Mouse (Mus musculus) stomach, postnatal 0 days (tissue): Measurements from ENCODE around the gene Rnf213. TPM values are rescaled to one million over a fixed set of nuclear protein-coding genes. Genes with fewer than 3 reads are reported as not detected.
"Not testable (repeated sequence)": the region's sequence is repeated elsewhere in the genome, so short reads cannot be mapped to it uniquely, and the experiment has no call there.

ENCODE experiments used
- ATAC-seq: fragments of 200-750 bp; cut with Nextera tagmentation; 2 replicates; pipeline ENCODE4 v1.8.0; 2017; ENCODE audit not compliant: low FRiP score, low TSS enrichment
- DNase-seq: peaks from one replicate; pipeline ENCODE4 v3.0.0-alpha.2; 2016; ENCODE audit warnings: low spot score
- H3K27ac ChIP-seq: fragments of 300-500 bp; sonication (generic); replicated peaks from 2 replicates; pipeline ENCODE4 v1.5.1; 2014; ENCODE audit warnings: mild to moderate bottlenecking, control low read depth
- H3K27me3 ChIP-seq: fragments of 300-500 bp; sonication (generic); 2 replicates; pipeline ENCODE4 v1.6.1; 2014; ENCODE audit warnings: low read length; ENCODE audit not compliant: control insufficient read depth, insufficient read depth
- H3K36me3 ChIP-seq: fragments of 300-500 bp; sonication (generic); 2 replicates; pipeline ENCODE4 v1.6.1; 2014; ENCODE audit warnings: low read length, mixed read lengths; ENCODE audit not compliant: control insufficient read depth, insufficient read depth
- H3K4me1 ChIP-seq: fragments of 300-500 bp; sonication (generic); replicated peaks from 2 replicates; pipeline ENCODE4 v1.6.1; 2014; ENCODE audit warnings: antibody characterized with exemption; ENCODE audit not compliant: control insufficient read depth, insufficient read depth
- H3K4me2 ChIP-seq: fragments of 300-500 bp; sonication (generic); replicated peaks from 2 replicates; pipeline ENCODE4 v1.6.1; 2014; ENCODE audit warnings: low read depth, mild to moderate bottlenecking, control low read depth, moderate library complexity
- H3K4me3 ChIP-seq: fragments of 300-500 bp; sonication (generic); 2 replicates; pipeline ENCODE4 v1.5.1; 2014; ENCODE audit warnings: low read depth, low read length, control low read depth
- H3K9ac ChIP-seq: fragments of 300-500 bp; sonication (generic); 2 replicates; pipeline ENCODE4 v1.6.1; 2014; ENCODE audit warnings: mild to moderate bottlenecking, low read length, control low read depth, mixed read lengths
- H3K9me3 ChIP-seq: fragments of 300-500 bp; sonication (generic); 2 replicates; pipeline ENCODE4 v1.6.1; 2016; ENCODE audit warnings: low read length; ENCODE audit not compliant: control insufficient read depth
- CTCF ChIP-seq: IDR thresholded peaks from 2 replicates; pipeline ENCODE4 v1.5.1; 2016; ENCODE audit warnings: antibody characterized with exemption, low read depth, mild to moderate bottlenecking, moderate library complexity
- EP300 ChIP-seq: optimal IDR thresholded peaks from 2 replicates; pipeline ENCODE3; 2016; ENCODE audit warnings: antibody characterized with exemption
- WGBS: fragments of 180-500 bp; shearing (Covaris S2); extraction: QIAGEN DNeasy Blood & Tissue Kit; methylation state at CpG from one replicate; pipeline ENCODE4 v1.1.7; 2014; 5-methylcytosine and 5-hydroxymethylcytosine counted together
- polyA plus RNA-seq: library from polyadenylated mRNA; unstranded; fragments of >200 nt; fragmentation: Nextera tagmentation; extraction: Ambion mirVana; gene quantifications from 2 replicates; pipeline ENCODE4 v1.2.1, GENCODE M21; 2015

The Rnf213 gene
- polyA plus RNA-seq, 1 experiment from 2014 or later: 4.4 TPM

DNA sequence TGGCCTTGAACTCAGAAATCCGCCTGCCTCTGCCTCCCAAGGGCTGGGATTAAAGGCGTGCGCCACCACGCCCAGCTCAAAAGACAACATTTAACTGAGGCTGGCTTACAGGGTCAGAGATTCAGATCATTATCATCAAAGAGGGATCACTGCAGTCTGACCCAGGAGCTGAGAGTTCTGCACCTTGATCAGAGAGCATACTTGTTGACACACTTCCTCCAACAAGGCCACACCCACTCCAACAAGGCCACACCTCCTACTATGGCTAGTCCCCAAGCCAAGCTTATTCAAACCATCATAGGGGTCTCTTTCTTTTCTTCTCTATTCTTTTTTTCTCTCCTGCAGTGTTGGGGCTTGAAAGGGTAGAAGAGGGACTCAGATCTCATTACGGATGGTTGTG lies 6.6 kb upstream of the Rnf213 start:
- H3K9me3 ChIP-seq: no peaks in the 10 kb centered on the region
- no peak overlapping the region for H3K4me3 ChIP-seq
- TF ChIP-seq EP300 (no peak), CTCF (no peak)
- H3K4me1 ChIP-seq: no peaks in the 10 kb centered on the region
- H3K27me3 ChIP-seq: no peaks in the 10 kb centered on the region
- H3K27ac ChIP-seq: no peak overlapping the region
- H3K9ac ChIP-seq: no peak overlapping the region
- H3K36me3 ChIP-seq: no peaks in the 10 kb centered on the region
- no peak for DNase-seq
- 89% methylated on average over 5 of the region's 5 CpGs for WGBS
- no peak overlapping the region for H3K4me2 ChIP-seq
- ATAC-seq: no peak

DNA sequence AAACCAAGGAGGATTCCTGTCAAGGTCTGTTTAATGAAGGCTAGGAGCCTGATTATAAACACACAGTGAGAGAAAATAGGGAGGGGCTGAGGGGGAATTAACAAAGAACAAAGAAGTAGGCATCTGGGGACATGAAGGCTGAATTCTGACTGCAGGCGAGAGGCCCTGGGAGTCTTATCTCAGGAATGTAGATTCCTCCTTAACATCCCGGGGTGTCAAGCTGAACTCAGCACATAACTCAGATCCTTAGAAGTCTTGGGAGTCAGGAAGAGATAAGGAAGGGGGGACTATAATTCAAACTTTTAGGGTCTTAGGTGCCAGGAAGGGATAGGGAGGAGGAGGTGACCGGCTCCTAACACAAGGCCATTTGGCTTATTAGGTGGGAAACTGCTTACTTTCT lies 5.6 kb upstream of the Rnf213 start:
- DNase-seq: not testable (repeated sequence)

DNA sequence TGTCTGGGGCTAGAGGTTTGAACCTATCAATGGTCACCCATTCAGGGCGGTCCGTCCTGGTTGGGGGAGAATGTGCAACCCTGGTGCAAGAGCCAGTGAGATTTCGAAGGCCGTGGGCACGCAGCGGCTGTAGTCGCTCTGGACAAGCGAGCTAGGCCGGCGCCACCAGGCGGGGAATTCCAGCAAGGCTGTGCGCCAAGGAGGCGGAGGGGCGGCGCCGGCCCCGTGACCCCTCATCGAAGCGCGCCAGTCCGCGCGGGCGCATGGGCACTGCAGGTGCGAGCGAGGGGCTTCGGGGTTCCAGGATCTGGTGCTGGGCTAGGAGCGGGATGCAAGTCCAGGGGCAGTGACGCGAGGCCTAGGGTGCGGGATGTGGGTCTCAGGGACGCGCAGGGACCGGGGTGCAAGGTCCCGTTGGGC lies 3.0 kb upstream of the Rnf213 start:
- no peaks in the 10 kb centered on the region for H3K9me3 ChIP-seq
- under 1% methylated on average over 33 of the region's 35 CpGs for WGBS
- H3K4me2 ChIP-seq: peak overlapping the region; percentile 80
- H3K4me3 ChIP-seq: peak overlapping the region; percentile 77
- H3K27ac ChIP-seq: peak overlapping the region; percentile 94
- no peaks in the 10 kb centered on the region; the same call in 1 of the 2 replicates for H3K4me1 ChIP-seq
- no peaks in the 10 kb centered on the region for H3K36me3 ChIP-seq
- ATAC-seq (peak; percentile 66), DNase-seq (peak; percentile 88)
- peak overlapping the region; percentile 79 for H3K9ac ChIP-seq
- no peaks in the 10 kb centered on the region for H3K27me3 ChIP-seq
- TF ChIP-seq CTCF (peak; percentile 70), EP300 (no peak)

More for the DNA sequence above, 5.6 kb upstream of the Rnf213 start:
- ATAC-seq, H3K4me3 ChIP-seq, H3K36me3 ChIP-seq, H3K9me3 ChIP-seq, H3K27ac ChIP-seq, H3K9ac ChIP-seq, H3K4me2 ChIP-seq, H3K4me1 ChIP-seq, H3K27me3 ChIP-seq: not testable (repeated sequence)
- 29% methylated on average over 3 of the region's 3 CpGs for WGBS

DNA sequence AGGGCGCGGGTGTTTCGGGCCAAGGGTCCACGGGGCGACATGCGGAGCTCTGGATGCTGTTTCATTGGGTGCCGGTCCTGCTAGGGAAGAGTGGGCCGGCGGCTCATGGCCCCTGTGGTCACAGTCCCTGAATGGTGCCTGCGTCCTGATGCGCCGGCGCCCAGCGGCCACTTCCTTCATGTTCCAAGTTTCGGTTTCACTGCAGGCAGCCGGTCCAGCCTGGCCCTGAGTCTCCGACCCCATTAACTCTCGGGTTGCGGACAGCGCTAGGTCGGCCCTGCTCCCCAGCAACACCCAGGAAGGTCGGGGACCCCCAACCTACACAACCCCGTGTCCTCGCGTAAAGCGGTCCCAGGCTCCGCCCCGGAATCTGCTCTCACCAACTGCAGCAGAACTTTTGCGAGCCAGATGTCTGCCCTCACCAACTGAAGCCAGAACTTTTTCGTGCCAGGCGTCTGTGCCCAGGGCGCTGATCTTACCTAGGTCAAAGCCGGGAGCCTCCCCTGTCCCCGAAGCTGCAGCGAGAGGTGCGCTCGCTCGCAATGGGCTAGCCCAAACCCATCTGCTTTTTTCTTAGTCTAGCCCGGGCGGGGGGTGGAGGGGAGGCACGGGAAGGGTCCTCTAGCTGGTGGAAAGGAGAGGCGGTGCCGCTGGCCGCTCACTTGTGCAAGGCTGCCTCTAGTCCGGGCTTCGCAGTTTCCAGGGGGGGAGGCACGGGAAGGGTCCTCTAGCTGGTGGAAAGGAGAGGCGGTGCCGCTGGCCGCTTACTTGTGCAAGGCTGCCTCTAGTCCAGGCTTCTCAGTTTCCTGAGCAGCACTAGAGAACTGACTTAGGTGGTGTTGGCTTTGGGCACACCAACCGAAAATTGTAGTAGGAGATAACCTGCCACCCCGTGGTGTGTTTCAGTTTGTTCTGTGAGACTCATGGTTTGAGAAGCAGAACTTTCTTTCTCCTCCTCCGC lies 2.3 kb upstream of the Rnf213 start:
- Histone ChIP-seq H3K27ac (peak overlapping the region; percentile 94), H3K9me3 (no peaks in the 10 kb centered on the region), H3K9ac (peak overlapping the region; percentile 79), H3K27me3 (no peaks in the 10 kb centered on the region), H3K4me2 (peak overlapping the region; percentile 80), H3K36me3 (no peaks in the 10 kb centered on the region), H3K4me3 (peak overlapping the region; percentile 77), H3K4me1 (no peaks in the 10 kb centered on the region; the same call in 1 of the 2 replicates)
- WGBS: 3% methylated on average over 53 of the region's 53 CpGs
- DNase-seq (peak; percentile 75), ATAC-seq (peak; percentile 58)
- TF ChIP-seq EP300 (no peak), CTCF (peak; percentile 18; the same call in 1 of the 2 replicates)

DNA sequence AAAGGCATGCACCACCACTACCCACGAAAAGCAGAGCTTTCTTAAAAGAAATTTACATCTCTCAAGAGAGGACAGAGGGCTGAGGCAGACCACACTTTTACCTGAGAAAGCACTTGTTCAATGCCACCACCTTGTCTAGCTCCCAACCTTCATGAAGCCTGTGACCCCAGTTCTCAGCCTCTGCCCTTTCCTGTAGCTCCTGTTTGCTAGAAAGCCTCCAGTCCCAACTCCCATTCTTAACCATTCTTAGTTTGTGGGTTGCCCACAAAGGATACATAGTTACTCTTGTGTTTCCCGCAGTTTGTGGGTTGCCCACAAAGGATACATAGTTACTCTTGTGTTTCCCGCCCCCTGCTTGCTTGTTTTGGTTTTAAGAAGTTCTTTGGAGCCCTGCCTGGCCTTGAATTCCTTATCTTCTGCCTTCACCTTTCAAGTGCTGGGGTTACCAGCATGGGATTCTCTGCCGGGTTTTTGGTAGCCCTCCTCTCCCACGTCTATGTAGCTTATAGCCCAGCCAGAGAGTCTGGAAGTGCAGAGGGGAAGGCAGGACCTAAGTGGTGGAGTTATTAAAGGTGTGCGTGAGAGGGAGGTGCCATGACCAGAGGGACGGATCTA lies 1.4 kb upstream of the Rnf213 start:
- Histone ChIP-seq H3K27me3 (no peaks in the 10 kb centered on the region), H3K4me2 (peak overlapping the region; percentile 80), H3K4me3 (no peak overlapping the region), H3K4me1 (no peaks in the 10 kb centered on the region; the same call in 1 of the 2 replicates), H3K9me3 (no peaks in the 10 kb centered on the region), H3K27ac (peak overlapping the region; percentile 82), H3K9ac (no peak overlapping the region), H3K36me3 (0 out of 2 replicates have a peak, but pooled peaks cover 2% of the 10 kb centered on the region)
- 44% methylated on average over 7 of the region's 7 CpGs for WGBS
- no peak for ATAC-seq
- TF ChIP-seq CTCF (no peak), EP300 (no peak)
- no peak for DNase-seq
